Mouse (Mus musculus): ENCODE results near the gene Abraxas2.

- TF ChIP-seq MYOG (IDR thresholded peaks at IDR 0.05; ENCODE audit: control insufficient read depth in 1 of 3, insufficient read depth in 1 of 3, insufficient read length in 2 of 3, low read depth in 2 of 3) (no peak), E2F4 (IDR thresholded peaks at IDR 0.05; ENCODE audit: insufficient read depth) (no peak)
These were observed 62.9 kb downstream of the Abraxas2 start for GRCm38 (mm10) chr7:132921971-132922370.

All from myocyte (in vitro differentiated cells).